Mouse (Mus musculus) adrenal gland, adult 8-10 months (tissue): ENCODE results near the gene Sh3kbp1. TPM values are rescaled to one million over a fixed set of nuclear protein-coding genes. Genes with fewer than 3 reads are reported as not detected.

Experiments
- DNase-seq: peaks from one replicate; pipeline ENCODE4 v3.0.0; 2022
- total RNA-seq, 4 experiments: library from RNA; stranded (reverse); gene quantifications; 2 replicates each; pipeline ENCODE4 v1.2.4; 2022

Sh3kbp1 gene
- total RNA-seq, 4 experiments from 2014 or later: 13.0 to 21.5 (median 19.5) TPM

DNA sequence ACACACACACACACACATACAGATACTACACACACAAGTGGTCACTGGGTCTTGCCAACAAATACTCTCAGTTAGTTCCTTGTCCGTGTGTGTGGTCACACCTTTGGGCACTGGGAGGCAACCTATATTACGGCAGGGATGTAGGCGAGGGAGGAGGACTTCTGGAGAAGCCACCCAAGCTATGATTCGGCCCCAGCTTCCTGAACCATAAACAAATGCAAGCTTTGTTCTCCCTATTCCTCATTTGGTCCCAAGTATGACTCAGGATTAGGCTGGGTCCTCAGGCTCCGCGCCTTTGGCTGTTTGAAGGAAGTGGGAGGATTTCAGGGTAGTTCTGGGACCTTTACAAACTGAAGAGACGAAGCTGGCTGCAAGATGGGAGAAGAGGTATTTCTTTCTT is 213.2 kb downstream of the Sh3kbp1 start:
- DNase-seq: no peak

DNA sequence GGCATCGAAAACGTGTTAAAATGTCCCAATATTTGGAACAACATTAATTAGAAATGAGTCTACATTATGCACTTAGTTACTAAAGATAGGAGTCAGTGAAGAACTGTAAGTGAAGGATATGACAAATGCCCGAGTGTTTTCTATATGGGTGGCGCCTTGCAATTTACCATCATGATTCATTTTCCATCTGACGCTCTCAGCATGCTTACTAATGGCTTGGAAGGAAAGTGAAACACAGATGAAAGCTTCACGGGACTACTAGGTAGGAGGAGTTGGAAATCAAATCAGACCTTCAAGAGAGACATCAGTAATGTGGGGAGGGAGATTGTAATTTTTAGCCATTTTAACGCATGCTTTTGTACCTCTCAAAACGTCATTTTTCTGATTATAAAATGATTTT is 223.7 kb downstream of the Sh3kbp1 start:
- DNase-seq: no peak

DNA sequence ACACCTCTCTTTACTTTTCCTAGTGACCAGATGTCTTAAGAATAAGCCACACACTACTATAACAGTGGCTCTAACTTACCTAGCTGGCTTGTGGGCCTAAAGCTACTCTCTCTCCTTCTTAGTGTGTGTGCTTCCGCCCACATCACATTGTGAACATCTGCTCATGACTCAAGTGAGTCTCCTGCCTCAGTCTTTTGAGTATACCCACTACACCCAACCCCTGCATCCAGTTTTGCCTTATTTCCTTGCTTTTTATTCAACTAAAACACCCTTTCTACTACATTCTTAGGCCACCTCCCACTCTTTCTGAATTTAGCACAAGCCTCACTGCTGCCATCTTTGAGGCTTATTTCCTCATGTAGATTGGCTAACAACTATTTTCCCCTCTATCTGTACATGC is 229.8 kb downstream of the Sh3kbp1 start:
- DNase-seq: no peak

DNA sequence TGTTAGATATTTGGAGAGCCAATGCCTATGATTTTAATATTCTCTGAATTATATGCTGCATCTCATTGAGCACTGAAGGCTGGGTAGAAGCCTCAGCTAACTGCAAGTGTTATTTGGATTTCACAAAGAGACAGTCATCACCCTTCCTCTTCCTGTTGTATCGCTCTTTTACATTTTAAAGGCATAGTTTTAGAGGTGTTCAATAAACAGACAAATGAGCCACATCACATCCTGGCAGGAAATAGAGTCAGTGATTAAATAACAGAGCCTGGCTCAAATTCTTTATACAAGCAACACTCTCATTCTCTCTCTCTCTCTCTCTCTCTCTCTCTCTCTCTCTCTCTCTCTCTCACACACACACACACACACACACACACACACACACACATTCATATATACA is 231.1 kb downstream of the Sh3kbp1 start:
- no peak for DNase-seq

DNA sequence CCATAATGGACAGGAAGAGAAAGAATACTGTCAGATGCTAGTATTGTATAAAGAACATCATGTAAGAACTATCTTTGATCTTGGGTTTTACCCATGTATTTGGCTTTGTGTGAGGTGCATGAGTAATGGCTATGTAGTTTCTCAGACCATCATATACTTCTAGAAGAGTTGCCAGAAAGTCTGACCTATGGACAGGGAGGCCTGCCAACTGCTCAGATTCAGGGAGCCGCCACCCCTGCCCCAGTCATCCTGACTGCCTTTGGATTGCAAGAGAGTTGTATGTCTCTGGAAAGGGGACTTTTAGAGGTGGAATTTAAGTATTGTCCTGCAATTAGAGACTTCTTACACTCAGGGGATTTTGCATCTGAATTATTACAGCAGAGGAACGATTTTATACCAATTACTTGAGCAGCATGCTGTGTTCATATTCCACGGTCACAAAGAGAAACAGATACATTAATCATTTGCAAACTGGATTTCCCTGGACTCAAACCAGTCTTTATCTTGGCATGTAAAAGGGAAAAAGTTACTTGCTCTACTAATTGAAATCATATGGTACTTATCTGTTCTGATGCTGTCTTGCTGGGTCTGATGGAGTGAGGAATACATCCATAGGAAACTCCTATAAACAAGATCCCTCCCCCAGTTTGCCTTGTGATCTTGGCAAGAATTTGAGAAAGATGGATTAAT is 233.9 kb downstream of the Sh3kbp1 start:
- DNase-seq: no peak

DNA sequence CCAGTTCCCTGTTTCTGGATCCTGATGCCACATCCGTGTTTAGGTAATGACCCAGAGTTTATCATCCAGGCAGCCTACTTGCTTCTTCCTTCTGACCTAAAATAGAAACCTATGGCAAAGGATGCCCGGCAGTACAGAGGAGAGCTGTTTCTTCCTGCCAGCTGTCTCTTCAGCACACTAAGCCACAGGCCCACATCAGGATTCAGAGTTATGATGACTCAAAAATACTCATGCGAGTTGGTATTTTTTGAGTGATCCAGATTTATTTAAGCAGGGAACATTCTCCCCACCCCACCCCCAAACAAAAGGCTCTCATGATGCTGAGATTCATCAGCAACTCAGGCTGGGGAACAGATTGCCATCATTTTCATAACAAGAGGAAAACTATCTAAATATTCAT is 240.6 kb downstream of the Sh3kbp1 start:
- DNase-seq: no peak

DNA sequence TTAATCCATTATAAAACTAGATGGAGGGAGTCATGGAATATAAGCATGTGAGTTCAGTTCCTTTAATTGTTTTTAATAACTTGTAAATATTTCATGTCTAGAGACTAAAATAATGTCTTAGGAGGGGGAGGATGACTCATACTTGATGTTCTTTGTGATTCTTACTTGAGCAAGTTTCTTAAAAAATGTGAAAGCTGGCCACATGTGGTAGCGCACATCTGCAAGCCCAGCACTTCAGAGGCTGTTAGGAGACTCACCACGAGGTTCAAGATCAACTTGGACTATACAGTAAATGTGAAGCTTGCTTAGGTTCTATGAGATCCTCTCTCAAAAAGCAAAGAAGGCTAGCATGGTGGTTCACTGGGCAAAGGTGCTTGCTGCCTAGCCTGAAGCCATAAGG is 245.4 kb downstream of the Sh3kbp1 start:
- no peak for DNase-seq

DNA sequence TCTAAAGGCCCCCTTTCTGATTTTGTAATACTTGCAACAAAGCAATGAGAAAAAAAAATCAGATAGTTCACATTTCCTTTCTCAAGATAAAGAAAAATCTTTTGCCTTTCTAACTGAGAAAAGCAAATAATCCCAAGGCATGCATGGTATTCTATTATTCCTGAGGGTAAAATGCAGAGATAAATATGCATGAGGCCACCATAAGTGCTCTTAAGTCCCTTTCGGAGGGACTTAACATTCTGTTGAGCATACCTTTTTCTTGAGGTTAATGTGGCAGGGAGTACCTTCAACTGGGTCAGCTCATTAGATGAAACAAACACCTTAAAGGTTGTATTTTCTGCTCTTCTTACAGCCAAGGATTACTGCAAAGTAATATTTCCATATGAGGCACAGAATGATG is 250.7 kb downstream of the Sh3kbp1 start:
- no peak for DNase-seq

DNA sequence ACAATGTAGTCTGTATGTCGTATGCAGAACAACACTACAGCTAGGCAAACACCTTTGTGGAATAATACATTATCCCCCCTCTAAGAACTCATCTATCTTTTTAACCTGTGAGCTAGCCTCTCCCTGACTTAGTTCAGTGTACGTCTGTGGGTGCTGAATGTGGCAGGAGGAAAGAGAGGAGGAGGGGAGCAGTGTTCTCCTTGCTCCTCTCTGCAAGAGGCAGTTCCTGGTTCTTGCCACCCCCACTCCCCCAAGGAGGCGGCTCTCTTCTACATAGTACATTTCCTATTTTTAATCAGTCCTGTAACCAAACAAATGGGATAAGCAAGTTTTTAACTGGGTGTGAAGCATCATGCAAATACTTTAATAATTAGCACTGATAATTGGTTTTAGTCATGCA is 252.4 kb downstream of the Sh3kbp1 start:
- DNase-seq: no peak

DNA sequence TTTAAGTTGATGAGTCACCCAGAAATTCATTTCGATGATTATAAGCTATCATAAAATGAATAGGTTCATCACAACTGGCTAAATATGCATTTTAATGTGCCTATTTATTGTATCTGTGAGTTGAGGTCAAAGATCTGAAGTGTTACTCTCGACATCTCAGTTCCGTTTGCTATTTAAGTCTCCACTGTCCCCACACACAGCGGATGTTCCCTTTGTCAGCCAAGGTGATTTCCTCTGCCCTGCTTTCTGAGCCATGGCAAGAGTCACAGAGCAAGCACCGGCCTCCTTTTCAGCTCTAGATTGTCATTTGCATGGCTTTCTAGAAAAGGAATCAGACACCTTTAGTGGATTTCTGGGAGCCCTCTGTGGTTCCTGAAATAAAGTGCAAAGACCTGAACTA is 254.5 kb downstream of the Sh3kbp1 start:
- DNase-seq: no peak

DNA sequence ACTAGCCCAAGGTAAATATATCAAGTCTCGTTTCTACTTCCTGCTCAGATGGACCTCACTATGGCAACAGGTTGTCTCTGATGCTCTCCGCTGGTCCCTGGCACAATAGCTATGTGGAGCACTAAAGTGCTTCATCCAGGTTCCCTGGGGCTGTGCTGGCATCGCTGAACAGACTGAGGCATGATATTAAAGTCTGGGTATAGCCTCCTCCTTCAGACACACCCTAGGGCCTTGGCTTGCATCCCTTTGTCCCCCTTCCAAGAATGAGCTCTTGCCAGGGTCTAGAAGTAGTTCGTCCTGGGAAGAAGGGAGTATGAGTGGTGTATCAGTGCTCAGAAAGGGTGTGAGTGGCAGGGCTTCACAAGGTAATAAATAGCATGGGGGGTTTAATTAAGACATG is 269.5 kb downstream of the Sh3kbp1 start:
- no peak for DNase-seq

DNA sequence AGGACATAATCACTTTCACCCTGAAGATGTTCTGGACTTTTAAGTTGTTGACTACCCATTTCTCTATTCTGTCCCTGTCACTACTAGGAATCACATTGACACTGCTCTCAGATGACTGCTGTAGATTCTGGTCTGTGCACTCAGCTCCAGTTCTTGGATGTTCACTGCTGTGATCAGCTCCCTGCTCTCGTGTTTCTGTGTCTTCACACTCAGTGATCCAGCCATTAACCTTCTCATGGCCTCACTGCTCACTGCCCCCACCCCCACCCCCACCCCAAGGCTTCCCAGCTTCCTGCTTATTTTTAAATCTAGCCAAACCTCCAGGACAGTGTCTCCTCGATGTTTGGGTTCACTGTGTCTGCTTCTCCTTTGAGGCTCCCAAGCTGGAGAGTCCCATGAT is 271.0 kb downstream of the Sh3kbp1 start:
- no peak for DNase-seq

DNA sequence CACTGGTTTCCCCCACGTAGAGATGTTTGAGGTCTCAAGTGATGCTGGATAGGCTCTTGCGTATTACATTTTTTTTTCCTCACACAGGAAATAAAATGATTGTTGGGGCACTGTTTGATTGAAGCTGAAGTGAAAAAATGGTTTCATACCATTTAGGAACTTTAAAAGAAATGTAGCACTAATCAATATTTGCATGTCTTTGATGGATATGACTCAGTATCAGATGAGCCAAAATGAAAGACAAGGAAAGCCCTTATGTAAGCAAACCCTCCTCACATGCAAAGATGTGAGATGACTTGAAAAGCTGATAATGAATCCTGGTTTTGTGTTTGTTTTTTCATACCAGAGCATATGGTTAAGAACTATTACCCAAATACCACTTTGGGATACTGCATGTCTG is 272.0 kb downstream of the Sh3kbp1 start:
- DNase-seq: no peak

DNA sequence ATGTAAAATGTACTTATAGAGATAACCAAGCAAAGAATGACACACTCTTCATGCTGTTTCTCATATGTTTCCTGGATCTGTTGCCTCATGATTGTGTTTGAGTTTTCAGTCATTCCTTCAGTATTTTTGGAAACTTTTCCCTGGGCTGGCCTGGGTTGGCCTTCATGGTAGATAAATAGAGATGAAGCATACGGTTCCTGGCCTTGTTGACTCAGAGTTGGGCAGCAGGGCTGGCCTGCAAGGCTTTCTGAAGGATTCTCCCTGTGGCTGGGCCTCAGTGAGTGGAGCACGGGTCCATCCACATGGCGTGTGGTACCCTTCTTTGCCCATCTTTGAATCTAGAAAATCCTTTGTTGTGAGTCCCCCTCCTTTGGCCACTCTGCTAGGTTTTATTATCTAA is 276.3 kb downstream of the Sh3kbp1 start:
- peak; percentile 25 for DNase-seq

DNA sequence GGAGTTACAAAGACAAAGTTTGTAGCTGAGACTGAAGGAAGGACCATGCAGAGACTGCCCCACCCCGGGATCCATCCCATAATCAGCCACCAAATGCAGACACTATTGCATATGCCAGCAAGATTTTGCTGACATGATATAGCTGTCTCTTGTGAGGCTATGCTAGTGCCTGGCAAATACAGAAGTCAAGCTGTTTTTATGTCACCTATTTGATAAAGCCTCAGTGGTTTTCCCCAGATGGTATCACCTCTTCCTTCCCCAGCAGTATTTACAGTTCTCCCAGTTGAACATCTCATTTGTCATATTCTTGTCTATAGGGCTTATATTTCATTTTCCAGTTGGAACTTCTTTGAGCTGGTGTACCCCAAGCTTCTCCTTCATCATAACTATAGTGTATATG is 280.6 kb downstream of the Sh3kbp1 start:
- no peak for DNase-seq

DNA sequence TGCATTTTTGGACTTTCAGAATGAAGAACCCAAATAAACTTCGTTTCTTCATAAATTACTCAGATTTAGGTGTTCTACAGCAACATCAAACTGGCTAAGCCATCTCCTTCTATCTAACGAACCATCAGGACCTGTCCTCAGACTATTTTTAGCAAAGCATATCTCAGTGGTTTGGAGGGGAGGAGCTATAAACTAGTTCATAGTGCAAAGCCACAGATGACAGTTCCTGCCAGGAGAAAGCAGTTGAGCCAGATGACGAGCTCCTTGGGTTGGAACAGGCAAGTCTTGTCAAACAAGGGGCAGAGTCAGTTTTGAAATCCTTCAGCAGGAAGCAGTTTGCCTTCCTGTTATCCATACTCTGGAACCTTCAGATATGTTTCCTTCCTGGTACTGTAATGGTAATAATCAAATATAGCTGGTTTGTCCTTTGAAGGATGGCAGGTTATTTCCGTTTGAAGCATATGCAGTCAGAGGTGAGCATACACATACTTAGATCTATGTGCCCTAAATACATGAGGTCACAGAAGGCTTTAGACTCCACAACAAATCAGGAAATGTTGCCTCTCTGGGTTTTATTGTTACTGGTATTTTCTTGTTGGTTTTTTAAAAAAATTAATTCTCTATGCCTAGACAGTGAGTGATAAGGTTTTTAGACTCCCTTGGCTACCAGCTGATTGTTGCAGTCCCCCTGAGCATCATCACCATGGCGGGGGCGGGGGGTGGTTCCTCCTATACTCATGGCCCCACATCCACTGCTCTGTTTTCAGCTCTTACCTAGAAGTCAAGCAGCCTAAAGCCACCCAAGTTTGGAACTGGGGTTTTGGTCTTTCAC is 282.6 kb downstream of the Sh3kbp1 start:
- no peak for DNase-seq

DNA sequence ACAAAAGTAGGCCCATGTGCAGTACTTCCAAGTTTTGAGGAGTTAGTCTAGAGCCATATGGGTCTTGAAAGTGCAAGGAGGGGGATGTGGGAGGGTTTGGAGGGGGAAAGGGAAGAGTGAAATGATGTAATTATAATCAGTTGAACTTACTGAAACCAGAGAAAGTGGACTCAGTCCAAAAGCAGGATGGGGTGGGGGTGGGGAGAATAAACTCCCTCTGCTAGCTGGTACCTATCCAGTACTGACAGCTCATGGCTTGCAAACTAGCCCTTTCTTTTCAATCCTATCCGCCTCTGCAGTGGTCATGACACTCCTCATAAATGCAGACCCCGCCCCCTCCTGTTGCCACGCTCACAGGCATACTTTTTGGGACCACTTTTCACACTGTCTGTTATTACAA is 283.5 kb downstream of the Sh3kbp1 start:
- no peak for DNase-seq

DNA sequence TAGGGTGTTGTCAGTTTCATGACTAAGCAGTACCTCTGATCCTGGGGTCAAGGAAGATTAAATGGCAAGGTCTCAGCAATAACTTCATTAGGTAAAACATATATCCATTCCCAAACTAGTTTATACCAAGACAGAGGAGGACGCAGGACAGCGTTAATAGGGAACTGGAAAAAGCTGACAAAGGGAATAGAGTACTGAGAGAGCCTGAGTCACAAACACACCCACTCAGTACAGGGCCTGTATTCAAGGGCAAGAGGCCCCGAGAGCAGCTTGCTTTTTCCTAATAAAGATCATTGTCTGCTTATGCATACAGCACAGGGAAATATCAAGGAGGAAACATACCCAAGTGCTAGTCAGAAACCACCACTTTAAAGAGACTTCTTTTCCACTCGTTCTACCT is 284.5 kb downstream of the Sh3kbp1 start:
- no peak for DNase-seq

DNA sequence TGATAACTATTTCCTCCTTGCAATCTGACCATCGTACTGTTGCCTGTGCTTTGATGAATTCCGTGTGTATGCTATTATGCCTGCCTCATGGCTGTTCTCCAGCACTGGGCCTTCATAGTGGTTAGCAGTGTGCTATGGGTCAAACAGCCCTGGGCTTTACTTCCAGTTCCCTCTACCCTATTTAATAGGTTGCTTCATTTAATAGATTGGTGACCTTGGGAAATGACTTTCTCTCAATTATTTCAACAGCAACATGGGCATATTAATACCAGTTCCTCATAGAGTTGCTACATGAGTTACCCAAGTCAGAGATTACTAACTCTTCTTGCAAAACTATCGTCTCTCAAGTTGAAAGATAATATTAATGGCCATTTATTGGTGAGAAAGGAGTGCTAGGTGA is 285.0 kb downstream of the Sh3kbp1 start:
- DNase-seq: no peak

DNA sequence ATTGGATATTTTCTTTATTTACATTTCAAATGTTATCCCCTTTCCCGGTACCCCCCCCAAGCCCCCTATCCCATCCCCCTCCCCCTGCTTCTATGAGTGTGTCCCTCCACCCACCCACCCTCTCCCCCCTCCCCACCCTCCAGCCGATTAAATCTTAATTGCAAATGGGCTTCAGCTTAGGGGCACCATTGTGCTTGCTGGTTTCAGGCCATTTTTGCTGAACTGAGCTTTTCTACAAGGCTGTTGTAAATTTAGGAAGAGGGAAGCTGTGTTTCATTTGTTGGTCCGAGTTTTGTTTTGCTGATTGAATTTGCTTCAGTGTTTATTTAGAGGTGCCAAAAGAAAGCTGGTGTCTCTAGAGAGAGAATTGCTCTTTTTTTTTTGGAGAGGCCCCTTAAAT is 286.4 kb downstream of the Sh3kbp1 start:
- no peak for DNase-seq

DNA sequence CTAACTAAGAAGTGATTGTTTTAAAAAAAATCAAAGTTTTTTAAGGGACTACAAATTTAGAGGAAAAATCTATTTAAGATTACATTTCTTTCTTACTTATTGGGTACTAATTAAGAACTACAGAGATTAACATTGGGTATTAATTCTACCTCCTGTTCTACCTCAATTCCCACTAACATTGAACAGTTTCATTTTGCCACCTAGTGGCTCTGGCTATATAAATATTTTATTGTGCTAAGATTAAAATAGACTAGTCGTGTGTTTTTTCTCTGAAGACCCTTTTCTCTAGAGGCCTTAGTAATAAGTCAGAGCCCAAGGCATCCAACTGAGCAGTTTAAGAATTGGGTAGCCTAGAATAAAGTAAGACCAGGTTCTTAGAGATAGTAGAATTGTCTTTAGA is 288.1 kb downstream of the Sh3kbp1 start:
- DNase-seq: no peak

DNA sequence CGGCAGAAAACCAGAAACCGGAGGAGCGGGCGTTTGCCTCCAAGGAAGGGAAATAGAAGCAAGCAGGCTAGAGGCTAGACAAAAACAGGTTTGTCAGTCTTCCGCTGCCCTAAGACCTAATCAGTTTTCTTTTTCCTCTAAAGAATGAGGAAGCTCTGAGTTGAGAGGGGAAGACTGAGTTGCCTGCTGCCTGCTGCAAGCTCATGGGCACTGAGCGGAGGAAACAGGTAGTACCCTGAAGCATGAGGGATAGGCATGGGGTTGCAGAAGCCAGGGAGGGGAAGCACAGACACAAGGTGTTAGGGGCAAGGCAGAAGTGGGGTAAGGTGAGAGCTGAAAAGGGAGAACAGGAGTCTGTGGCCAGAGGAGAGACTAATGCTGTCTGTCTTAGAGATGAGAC is 297.7 kb downstream of the Sh3kbp1 start:
- DNase-seq: no peak

DNA sequence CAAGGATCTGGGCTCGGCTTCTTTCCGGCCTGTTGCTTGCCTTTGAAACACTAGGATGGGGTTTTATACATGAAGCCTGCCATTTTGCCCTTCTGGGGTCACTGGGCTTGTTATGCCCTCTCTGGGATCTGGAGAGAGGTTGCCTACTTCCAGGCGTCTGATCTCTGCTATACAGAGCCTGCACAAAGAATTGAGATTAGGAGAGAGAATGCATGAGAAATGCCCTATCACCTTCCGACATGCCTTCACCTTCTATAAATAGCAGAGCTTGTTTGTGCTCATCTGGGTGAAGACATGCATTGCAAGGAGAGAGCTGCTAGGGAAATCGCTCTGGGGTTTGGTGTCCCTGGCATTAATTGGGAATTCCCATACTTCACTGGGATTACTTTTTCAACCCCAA is 301.1 kb downstream of the Sh3kbp1 start:
- no peak for DNase-seq

DNA sequence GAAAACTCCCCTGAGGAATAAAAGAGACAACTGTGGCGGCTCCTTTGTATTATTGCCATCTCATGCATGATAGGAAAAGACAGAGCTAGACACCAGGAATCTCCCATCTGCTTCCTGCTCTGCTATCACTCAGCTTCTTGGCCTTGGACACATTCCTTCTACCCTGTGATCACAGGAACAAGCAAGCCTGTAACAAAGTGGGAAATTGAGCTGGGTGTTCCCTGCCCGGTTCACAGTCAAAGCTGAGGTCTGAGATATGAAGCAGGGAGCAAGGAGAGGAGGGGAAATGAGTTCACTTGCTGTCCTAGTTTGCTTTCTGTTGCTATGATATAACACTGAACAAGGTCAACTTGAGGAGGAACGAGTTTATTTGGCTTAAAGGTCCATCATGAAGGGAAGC is 301.8 kb downstream of the Sh3kbp1 start:
- DNase-seq: no peak
